Mouse (Mus musculus) neural tube, embryonic 10.5 days (tissue): Measurements from ENCODE around the gene Gm9918.
A peak's percentile ranks its signal among the peaks of the same experiment; 100 is the strongest.

Source experiments
- DNase-seq: peaks from one replicate; pipeline ENCODE4 v3.0.0-alpha.2; 2017; ENCODE audit warnings: low spot score; ENCODE audit errors: extremely low spot score

Gene Gm9918

DNA sequence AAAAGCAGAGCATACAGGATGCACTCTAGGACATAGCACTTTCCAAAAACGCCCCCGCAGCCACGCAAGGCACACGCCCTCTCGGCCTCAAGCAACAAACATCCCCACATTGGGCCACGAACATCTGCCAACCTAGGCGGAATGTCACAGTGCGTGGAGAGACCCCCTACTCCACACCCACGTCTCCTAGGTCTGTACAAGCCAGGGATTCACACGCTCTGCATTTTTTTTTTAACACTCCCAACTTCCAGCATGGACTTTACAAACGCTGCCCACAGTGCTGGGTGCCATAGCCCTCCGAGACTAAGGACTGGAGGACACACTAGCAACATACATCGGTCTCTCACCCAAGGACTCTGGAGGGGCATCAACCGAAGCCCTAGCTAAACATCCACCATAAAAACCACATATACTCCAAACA is 24.9 kb upstream of the Gm9918 start:
- peak; percentile 42 for DNase-seq

- DNase-seq: peak; percentile 69
Measured at GRCm38 (mm10) chr15:102245891-102246741, 24.2 kb upstream of the Gm9918 start.

- peak; percentile 87 for DNase-seq
Measured at GRCm38 (mm10) chr15:102246866-102247251, 23.5 kb upstream of the Gm9918 start.

GRCm38 (mm10) chr15:102247252-102248130 is 22.9 kb upstream of the Gm9918 start:
- DNase-seq: peak; percentile 76

- no peak for DNase-seq
Measured at GRCm38 (mm10) chr15:102248131-102248811, 22.1 kb upstream of the Gm9918 start.

- no peak for DNase-seq
Measured at GRCm38 (mm10) chr15:102248812-102249191, 21.6 kb upstream of the Gm9918 start.

DNA sequence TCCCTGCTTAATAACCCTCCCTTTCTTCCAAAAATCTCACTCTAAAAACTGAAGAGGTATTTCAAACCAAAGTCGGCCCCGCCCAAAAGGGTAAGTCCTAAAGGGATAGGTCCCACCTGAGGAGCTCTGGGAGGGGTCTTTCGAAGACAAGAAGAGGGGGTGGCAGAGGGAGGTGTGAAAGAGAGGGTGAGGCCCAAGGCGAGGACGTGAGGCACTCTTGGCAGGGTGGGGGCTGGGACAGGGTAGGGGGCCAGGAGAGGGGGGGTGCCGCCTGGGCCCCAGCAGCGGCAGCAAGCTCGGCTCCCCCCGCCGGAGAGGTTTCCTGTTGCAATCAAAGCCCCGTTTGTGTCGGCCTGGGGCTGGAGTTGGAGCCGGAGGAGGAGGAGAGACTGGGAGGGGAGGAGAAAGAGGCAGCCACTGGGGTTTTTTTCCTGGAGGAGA is 21.1 kb upstream of the Gm9918 start:
- DNase-seq: peak; percentile 41

- no peak for DNase-seq
Measured at GRCm38 (mm10) chr15:102249967-102250366, 20.4 kb upstream of the Gm9918 start.

DNA sequence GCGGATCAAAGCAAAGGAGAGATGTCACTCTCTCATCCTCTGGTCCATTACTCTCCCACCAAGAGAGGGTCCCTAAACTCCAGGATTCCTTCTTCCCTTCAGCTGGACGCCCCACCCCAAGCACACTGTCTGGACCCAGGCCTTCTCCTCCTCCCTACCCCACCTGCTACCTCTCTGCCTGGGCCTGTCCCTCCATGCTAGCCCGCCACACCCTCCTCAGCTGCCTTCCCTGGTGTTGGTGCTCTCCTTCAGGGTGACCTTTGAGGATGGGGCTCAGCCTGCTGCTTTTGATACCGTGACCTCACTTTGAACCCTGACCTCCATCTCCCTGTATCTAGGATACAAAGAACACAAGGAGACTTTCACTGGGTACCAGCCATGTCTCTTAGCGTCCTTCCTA is 19.8 kb upstream of the Gm9918 start:
- no peak for DNase-seq

- DNase-seq: no peak
Measured at GRCm38 (mm10) chr15:102255547-102256255, 14.7 kb upstream of the Gm9918 start.

GRCm38 (mm10) chr15:102256431-102257201 is 13.7 kb upstream of the Gm9918 start:
- DNase-seq: peak; percentile 47

GRCm38 (mm10) chr15:102257202-102258075 is 12.9 kb upstream of the Gm9918 start, which contains the start of gene Rarg:
Gene Rarg (minus strand): TSS chr15:102257517.
- peak; percentile 47 for DNase-seq

GRCm38 (mm10) chr15:102258076-102258470 is 12.3 kb upstream of the Gm9918 start:
- peak; percentile 45 for DNase-seq

- no peak for DNase-seq
Measured at GRCm38 (mm10) chr15:102258581-102259253, 11.6 kb upstream of the Gm9918 start.

- DNase-seq: no peak
Measured at GRCm38 (mm10) chr15:102262582-102262981, 7.8 kb upstream of the Gm9918 start.

DNA sequence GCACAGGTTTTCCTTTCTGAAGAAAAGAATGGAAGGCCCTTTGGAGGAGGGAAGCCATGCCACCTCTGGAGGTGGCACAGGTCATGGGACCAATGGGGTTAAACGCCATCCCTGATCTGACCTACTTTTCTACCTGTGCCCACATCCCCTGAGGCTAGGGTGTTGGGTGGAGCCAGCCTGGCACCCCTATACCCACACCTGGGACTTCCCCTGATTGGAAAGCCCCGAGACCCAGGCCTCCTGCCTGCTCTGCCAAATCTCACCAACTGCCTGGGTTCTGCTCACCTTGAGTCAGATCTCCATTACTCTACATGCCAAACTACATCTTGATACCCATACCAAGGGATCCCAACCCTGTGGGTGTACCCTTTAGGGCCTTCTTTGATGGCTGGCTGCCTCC is 7.3 kb upstream of the Gm9918 start:
- DNase-seq: no peak

GRCm38 (mm10) chr15:102265548-102265947 is 4.8 kb upstream of the Gm9918 start:
- no peak for DNase-seq

- no peak for DNase-seq
Measured at GRCm38 (mm10) chr15:102271441-102271840, 1.1 kb downstream of the Gm9918 start.
